Mouse (Mus musculus) T-helper 2 cell (primary cell): ENCODE results near the gene Mllt11.

Experiments used
- in situ Hi-C: fragments of 300-600 bp; cut with MboI, MseI; formaldehyde crosslinking; loops from one replicate; pipeline ENCODE4 v1.15.1; 2025; ENCODE audit warnings: high pct_unique_total_duplicates

The Mllt11 gene

DNA sequence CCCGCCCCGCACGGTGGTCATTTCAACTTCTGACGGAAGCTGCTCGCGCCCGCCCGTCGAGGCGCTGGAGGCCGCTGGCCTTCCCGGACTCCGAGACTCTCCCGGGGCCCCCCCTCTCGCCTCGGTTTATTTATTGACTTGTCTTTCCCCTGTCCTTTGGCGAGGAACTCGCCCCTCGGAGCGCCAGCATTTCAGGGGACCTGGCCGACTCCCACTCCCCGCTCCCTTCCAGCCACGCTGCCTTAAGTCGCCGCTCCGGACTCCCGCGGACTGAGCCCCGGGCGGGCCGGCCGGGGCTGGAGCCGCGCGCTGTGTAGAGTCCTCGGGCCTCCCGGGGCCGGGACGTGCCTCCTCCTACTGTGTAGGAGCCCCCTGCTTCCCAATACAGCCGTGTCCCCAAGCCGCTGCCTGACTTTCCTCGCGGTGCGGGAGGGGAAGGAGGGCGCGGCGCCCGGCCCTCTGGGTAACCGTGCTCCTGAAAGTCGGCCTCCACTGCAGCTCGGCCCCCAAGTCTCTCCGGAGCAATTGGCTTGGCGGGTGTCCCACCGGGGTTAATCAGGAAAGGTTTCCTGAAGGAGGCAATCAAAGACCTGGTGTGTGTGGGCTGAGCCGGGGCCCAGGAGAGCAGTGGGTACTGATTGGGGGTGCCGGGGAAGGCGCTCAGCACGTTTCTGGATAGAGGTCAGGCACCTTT is 58.6 kb downstream of the Mllt11 start:
- in situ Hi-C loops, result no loop called here

DNA sequence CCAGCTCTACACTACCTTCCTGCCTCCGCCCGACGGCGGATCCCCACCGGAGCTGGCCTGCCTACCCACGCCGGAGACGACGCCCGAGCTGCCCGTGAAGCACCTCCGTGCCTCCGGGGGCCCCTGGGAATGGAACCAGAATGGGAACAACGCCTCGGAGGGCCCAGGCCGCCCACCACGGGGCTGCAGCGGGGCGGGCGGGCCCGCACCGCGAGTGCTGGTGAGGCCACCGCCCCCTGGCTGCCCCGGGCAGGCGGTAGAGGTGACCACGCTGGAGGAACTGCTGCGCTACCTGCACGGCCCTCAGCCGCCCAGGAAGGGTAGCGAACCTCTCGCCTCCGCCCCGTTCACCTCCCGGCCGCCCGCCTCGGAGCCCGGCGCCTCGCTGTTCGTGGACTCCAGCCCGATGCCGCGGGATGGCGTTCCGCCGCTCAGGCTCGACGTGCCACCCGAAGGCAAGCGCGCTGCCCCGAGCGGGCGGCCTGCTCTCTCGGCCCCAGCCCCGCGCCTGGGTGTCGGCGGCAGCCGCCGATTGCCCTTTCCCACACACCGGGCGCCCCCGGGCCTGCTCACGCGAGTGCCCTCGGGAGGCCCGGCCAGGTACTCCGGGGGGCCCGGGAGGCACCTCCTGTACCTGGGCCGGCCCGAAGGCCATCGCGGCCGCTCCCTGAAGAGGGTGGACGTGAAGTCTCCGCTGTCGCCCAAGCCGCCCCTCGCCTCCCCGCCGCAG is 59.3 kb downstream of the Mllt11 start:
- in situ Hi-C loops, result no loop called here

DNA sequence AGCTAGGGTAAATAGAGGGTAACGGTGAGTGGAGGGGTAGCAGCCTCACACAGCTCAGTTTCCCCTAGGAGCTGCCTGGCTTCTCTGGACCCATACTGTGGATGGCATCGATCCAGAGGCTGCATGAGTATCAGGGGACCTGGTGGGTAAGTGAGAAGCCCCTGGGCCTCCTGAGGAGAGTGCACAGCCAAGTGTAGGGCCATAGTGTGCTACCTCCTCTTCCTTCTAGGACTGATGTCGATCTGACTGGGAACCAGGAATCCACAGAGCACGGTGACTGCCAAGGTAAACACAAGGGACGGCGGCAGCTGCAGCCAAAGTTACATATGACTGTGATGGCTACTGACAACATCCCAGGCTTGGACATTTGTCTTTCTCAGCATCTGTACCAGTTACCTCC is 60.9 kb downstream of the Mllt11 start:
- in situ Hi-C loops, result no loop called here

DNA sequence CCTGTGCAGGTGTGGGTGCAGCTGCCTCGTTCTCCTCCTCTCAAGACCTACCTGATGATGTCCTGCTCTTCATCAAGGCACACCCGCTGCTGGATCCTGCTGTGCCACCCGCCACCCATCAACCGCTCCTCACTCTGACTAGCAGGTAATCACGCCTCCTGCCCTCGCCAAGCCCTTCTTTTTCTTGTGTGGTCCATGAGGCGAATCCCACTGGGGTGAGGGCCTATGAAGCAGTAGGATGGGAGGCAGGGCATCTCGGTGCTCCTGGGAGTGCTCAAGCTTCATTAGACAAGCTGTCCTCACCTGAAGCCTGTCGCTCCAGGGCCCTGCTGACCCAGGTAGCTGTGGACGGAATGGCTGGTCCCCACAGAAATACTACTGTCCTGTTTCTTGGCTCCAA is 62.0 kb downstream of the Mllt11 start:
- in situ Hi-C loops, result no loop called here
